Mouse (Mus musculus) myocyte (in vitro differentiated cells): ENCODE measurements around the gene Gm853. TPM values are rescaled to one million over a fixed set of nuclear protein-coding genes. Genes with fewer than 3 reads are reported as not detected.

Experiments
- H3K27me3 ChIP-seq: one replicate; pipeline ENCODE4 v1.6.1; 2011; ENCODE audit not compliant: control insufficient read depth, insufficient read depth, insufficient read length
- H3K36me3 ChIP-seq: one replicate; pipeline ENCODE4 v1.6.1; 2011; ENCODE audit not compliant: control insufficient read depth, insufficient read depth
- H3K4me2 ChIP-seq: one replicate; pipeline ENCODE4 v1.6.1; 2011; ENCODE audit warnings: low read depth, control low read depth
- H3K4me3 ChIP-seq: one replicate; pipeline ENCODE4 v1.5.1; 2011; ENCODE audit warnings: mild to moderate bottlenecking, control low read depth, moderate library complexity
- H3K79me2 ChIP-seq: one replicate; pipeline ENCODE4 v1.6.1; 2011; ENCODE audit not compliant: control insufficient read depth, insufficient read depth
- H3ac ChIP-seq: one replicate; pipeline ENCODE4 v1.6.1; 2011; ENCODE audit not compliant: control insufficient read depth, insufficient read length
- CEBPB ChIP-seq: IDR thresholded peaks from 2 replicates; pipeline ENCODE4 v1.6.1; 2011; ENCODE audit warnings: mild to moderate bottlenecking, moderate library complexity; ENCODE audit not compliant: poor library complexity, insufficient read depth, severe bottlenecking
- E2F4 ChIP-seq: IDR thresholded peaks from one replicate; pipeline ENCODE4 v1.6.1; 2011; ENCODE audit warnings: mild to moderate bottlenecking, control low read depth, moderate library complexity; ENCODE audit not compliant: insufficient read depth
- MAX ChIP-seq: IDR thresholded peaks from one replicate; pipeline ENCODE4 v1.6.1; 2011; ENCODE audit warnings: low read depth, mild to moderate bottlenecking, control low read depth
- MYOD1 ChIP-seq, 3 experiments: IDR thresholded peaks; one replicate each; pipeline ENCODE4 v1.6.1; 2011; ENCODE audit warnings: control low read depth in 2 of 3, low read depth in 2 of 3, mild to moderate bottlenecking in 2 of 3, moderate library complexity in 1 of 3; ENCODE audit not compliant: insufficient read length in 2 of 3, control insufficient read depth in 1 of 3
- MYOG ChIP-seq, 3 experiments: IDR thresholded peaks; one replicate each; pipeline ENCODE4 v1.6.1; 2011; ENCODE audit warnings: control low read depth in 2 of 3, low read depth in 2 of 3, mild to moderate bottlenecking in 2 of 3; ENCODE audit not compliant: insufficient read length in 2 of 3, control insufficient read depth in 1 of 3, insufficient read depth in 1 of 3
- POLR2A ChIP-seq: IDR thresholded peaks from one replicate; pipeline ENCODE4 v1.6.1; 2011; ENCODE audit warnings: low read depth, mild to moderate bottlenecking, control low read depth, moderate library complexity; ENCODE audit not compliant: insufficient read length
- POLR2AphosphoS2 ChIP-seq: IDR thresholded peaks from one replicate; pipeline ENCODE4 v1.6.1; 2011; ENCODE audit warnings: low read depth, control low read depth; ENCODE audit not compliant: insufficient read length
- REST ChIP-seq: IDR thresholded peaks from one replicate; pipeline ENCODE4 v1.6.1; 2011; ENCODE audit warnings: mild to moderate bottlenecking, control low read depth, moderate library complexity; ENCODE audit not compliant: insufficient read depth, insufficient read length
- SRF ChIP-seq: IDR thresholded peaks from one replicate; pipeline ENCODE4 v1.6.1; 2011; ENCODE audit warnings: low read depth; ENCODE audit not compliant: control insufficient read depth, insufficient read length
- TCF12 ChIP-seq: IDR thresholded peaks from one replicate; pipeline ENCODE4 v1.6.1; 2011; ENCODE audit warnings: mild to moderate bottlenecking, control low read depth; ENCODE audit not compliant: poor library complexity, insufficient read depth, severe bottlenecking
- TCF3 ChIP-seq: IDR thresholded peaks from one replicate; pipeline ENCODE4 v1.6.1; 2011; ENCODE audit warnings: low read depth, control low read depth; ENCODE audit not compliant: insufficient read length
- USF1 ChIP-seq: IDR thresholded peaks from one replicate; pipeline ENCODE4 v1.6.1; 2011; ENCODE audit warnings: low read depth, mild to moderate bottlenecking, control low read depth, moderate library complexity
- polyA plus RNA-seq: library from polyadenylated mRNA; unstranded; fragments of >200 nt; fragmentation: generic; extraction: Trizol; gene quantifications from one replicate; pipeline ENCODE4 v1.2.1, GENCODE M21; 2012; ENCODE audit warnings: missing spikeins

Gene Gm853
- polyA plus RNA-seq, 1 experiment: not detected

- Histone ChIP-seq H3K4me3 (no peak overlapping the region), H3K4me2 (no peak overlapping the region), H3ac (no peak overlapping the region), H3K79me2 (no peaks in the 10 kb centered on the region), H3K27me3 (peaks cover 9% of the 10 kb centered on the region), H3K36me3 (no peaks in the 10 kb centered on the region)
- TF ChIP-seq MAX: no peak
- TF ChIP-seq USF1: no peak
- no peak for TF ChIP-seq MYOD1 (IDR thresholded peaks at IDR 0.05; ENCODE audit: control insufficient read depth in 1 of 3, insufficient read length in 2 of 3, low read depth in 2 of 3)
These were observed 26.3 kb downstream of the Gm853 start for GRCm38 (mm10) chr4:130195924-130196323.

- Histone ChIP-seq H3K79me2 (no peaks in the 10 kb centered on the region), H3K27me3 (peaks cover 21% of the 10 kb centered on the region), H3K4me3 (no peak overlapping the region), H3K4me2 (no peak overlapping the region), H3ac (no peak overlapping the region), H3K36me3 (no peaks in the 10 kb centered on the region)
- TF ChIP-seq CEBPB (no peak), MYOD1 (IDR thresholded peaks at IDR 0.05; ENCODE audit: control insufficient read depth in 1 of 3, insufficient read length in 2 of 3, low read depth in 2 of 3) (no peak), SRF (no peak), POLR2AphosphoS2 (no peak), POLR2A (no peak), MAX (no peak), TCF3 (no peak), REST (no peak), E2F4 (no peak), USF1 (no peak), MYOG (IDR thresholded peaks at IDR 0.05; ENCODE audit: control insufficient read depth in 1 of 3, insufficient read depth in 1 of 3, insufficient read length in 2 of 3, low read depth in 2 of 3) (no peak), TCF12 (no peak)
These were observed 29.9 kb downstream of the Gm853 start for GRCm38 (mm10) chr4:130192266-130192665.

DNA sequence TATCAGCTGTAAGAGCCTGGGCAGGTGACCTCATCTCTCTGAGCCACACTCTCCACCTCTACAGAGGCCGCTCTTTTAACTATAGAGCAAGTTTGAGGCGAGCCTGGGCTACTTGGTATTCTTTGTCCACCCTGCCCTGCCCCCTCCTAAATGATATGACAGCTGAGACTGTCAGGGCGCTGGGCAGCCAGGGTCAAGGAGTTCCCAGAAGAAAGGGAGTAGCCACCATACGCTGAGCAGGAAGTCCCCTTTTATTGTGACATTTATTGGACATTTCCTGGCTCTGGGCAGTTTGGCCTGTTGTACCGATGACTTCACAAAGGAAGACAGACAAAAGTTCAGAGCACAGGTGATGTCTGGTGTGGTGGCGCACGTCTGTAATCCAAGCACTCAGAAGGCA is 32.6 kb downstream of the Gm853 start:
- no peak for TF ChIP-seq MAX
- TF ChIP-seq POLR2A: no peak
- no peak for TF ChIP-seq TCF3
- no peak for TF ChIP-seq E2F4
- no peak for TF ChIP-seq SRF
- TF ChIP-seq MYOG (IDR thresholded peaks at IDR 0.05; ENCODE audit: control insufficient read depth in 1 of 3, insufficient read depth in 1 of 3, insufficient read length in 2 of 3, low read depth in 2 of 3): no peak
- TF ChIP-seq USF1: no peak
- H3ac ChIP-seq: no peak overlapping the region
- no peaks in the 10 kb centered on the region for H3K79me2 ChIP-seq
- H3K4me3 ChIP-seq: no peak overlapping the region
- no peak overlapping the region for H3K4me2 ChIP-seq
- peaks cover 18% of the 10 kb centered on the region for H3K27me3 ChIP-seq
- H3K36me3 ChIP-seq: no peaks in the 10 kb centered on the region

GRCm38 (mm10) chr4:130188806-130189297 is 33.3 kb downstream of the Gm853 start:
- Histone ChIP-seq H3K27me3 (peaks cover 17% of the 10 kb centered on the region), H3K79me2 (no peaks in the 10 kb centered on the region), H3K4me3 (no peak overlapping the region), H3K36me3 (no peaks in the 10 kb centered on the region), H3K4me2 (peak overlapping the region; percentile 7), H3ac (no peak overlapping the region)
- TF ChIP-seq TCF3: no peak
- TF ChIP-seq POLR2AphosphoS2: no peak
- TF ChIP-seq TCF12: no peak
- TF ChIP-seq MAX: no peak

- H3K4me2 ChIP-seq: no peak overlapping the region
- H3ac ChIP-seq: no peak overlapping the region
- peaks cover 17% of the 10 kb centered on the region for H3K27me3 ChIP-seq
- H3K36me3 ChIP-seq: no peaks in the 10 kb centered on the region
- no peak overlapping the region for H3K4me3 ChIP-seq
- no peaks in the 10 kb centered on the region for H3K79me2 ChIP-seq
- TF ChIP-seq USF1: no peak
- TF ChIP-seq TCF12: no peak
- no peak for TF ChIP-seq MAX
- no peak for TF ChIP-seq E2F4
- no peak for TF ChIP-seq MYOD1 (IDR thresholded peaks at IDR 0.05; ENCODE audit: control insufficient read depth in 1 of 3, insufficient read length in 2 of 3, low read depth in 2 of 3)
- no peak for TF ChIP-seq POLR2A
- TF ChIP-seq REST: no peak
- no peak for TF ChIP-seq TCF3
- no peak for TF ChIP-seq CEBPB
These were observed 35.3 kb downstream of the Gm853 start for GRCm38 (mm10) chr4:130186891-130187290.
